Mouse (Mus musculus) midbrain, embryonic 14.5 days (tissue): ENCODE results near the gene Prkg1. TPM values are rescaled to one million over a fixed set of nuclear protein-coding genes. Genes with fewer than 3 reads are reported as not detected.
"Not testable (repeated sequence)": the region's sequence is repeated elsewhere in the genome, so short reads cannot be mapped to it uniquely, and the experiment has no call there.

Experiments used
- ATAC-seq: fragments of 200-750 bp; cut with Nextera tagmentation; 2 replicates; pipeline ENCODE4 v1.8.0; 2017; ENCODE audit warnings: moderate number of reproducible peaks, moderate library complexity; ENCODE audit not compliant: low FRiP score, low TSS enrichment
- DNase-seq: peaks from one replicate; pipeline ENCODE4 v3.0.0-alpha.2; 2015
- H3K27ac ChIP-seq: fragments of 300-500 bp; sonication (generic); replicated peaks from 2 replicates; pipeline ENCODE4 v1.5.1; 2014; ENCODE audit warnings: mild to moderate bottlenecking, low read depth, low read length, moderate library complexity
- H3K27me3 ChIP-seq: fragments of 300-500 bp; sonication (generic); 2 replicates; pipeline ENCODE4 v1.6.1; 2014; ENCODE audit warnings: low read length, control low read depth, mixed read lengths; ENCODE audit not compliant: control insufficient read depth, insufficient read depth
- H3K36me3 ChIP-seq: fragments of 300-500 bp; sonication (generic); 2 replicates; pipeline ENCODE4 v1.6.1; 2014; ENCODE audit warnings: low read length, control low read depth; ENCODE audit not compliant: control insufficient read depth, insufficient read depth
- H3K4me1 ChIP-seq: fragments of 300-500 bp; sonication (generic); 2 replicates; pipeline ENCODE4 v1.6.1; 2014; ENCODE audit warnings: mild to moderate bottlenecking, antibody characterized with exemption, low read length, control low read depth; ENCODE audit not compliant: control insufficient read depth, insufficient read depth
- H3K4me2 ChIP-seq: fragments of 300-500 bp; sonication (generic); 2 replicates; pipeline ENCODE4 v1.6.1; 2014; ENCODE audit warnings: mild to moderate bottlenecking, low read length, moderate library complexity
- H3K4me3 ChIP-seq: fragments of 300-500 bp; sonication (generic); replicated peaks from 2 replicates; pipeline ENCODE4 v1.5.1; 2014; ENCODE audit warnings: low read depth, low read length
- H3K9ac ChIP-seq: fragments of 300-500 bp; sonication (generic); replicated peaks from 2 replicates; pipeline ENCODE4 v1.6.1; 2014; ENCODE audit warnings: mild to moderate bottlenecking, low read length, moderate library complexity
- H3K9me3 ChIP-seq: fragments of 300-500 bp; sonication (generic); 2 replicates; pipeline ENCODE4 v1.6.1; 2016; ENCODE audit warnings: low read length, control low read depth, mixed read lengths; ENCODE audit not compliant: control insufficient read depth
- WGBS: fragments of 180-500 bp; shearing (Covaris S2); extraction: QIAGEN DNeasy Blood & Tissue Kit; methylation state at CpG from one replicate; pipeline ENCODE4 v1.1.7; 2014; 5-methylcytosine and 5-hydroxymethylcytosine counted together
- polyA plus RNA-seq: library from polyadenylated mRNA; unstranded; fragments of >200 nt; fragmentation: Nextera tagmentation; extraction: Ambion mirVana; gene quantifications from 2 replicates; pipeline ENCODE4 v1.2.1, GENCODE M21; 2014

Gene Prkg1
- polyA plus RNA-seq, 1 experiment from 2014 or later: 3.9 TPM

- peak; percentile 69 for DNase-seq
- not testable (repeated sequence) for H3K9me3 ChIP-seq, H3K27ac ChIP-seq, H3K4me1 ChIP-seq, ATAC-seq, H3K36me3 ChIP-seq, H3K27me3 ChIP-seq
- Histone ChIP-seq H3K4me3 (peak overlapping the region; percentile 41), H3K9ac (peak overlapping the region; percentile 43; the same call in 1 of the 2 replicates), H3K4me2 (peak overlapping the region; percentile 59)
- 1% methylated on average over 44 of the region's 44 CpGs for WGBS
Measured at GRCm38 (mm10) chr19:30539365-30539941, 1225.4 kb downstream of the Prkg1 start.

DNA sequence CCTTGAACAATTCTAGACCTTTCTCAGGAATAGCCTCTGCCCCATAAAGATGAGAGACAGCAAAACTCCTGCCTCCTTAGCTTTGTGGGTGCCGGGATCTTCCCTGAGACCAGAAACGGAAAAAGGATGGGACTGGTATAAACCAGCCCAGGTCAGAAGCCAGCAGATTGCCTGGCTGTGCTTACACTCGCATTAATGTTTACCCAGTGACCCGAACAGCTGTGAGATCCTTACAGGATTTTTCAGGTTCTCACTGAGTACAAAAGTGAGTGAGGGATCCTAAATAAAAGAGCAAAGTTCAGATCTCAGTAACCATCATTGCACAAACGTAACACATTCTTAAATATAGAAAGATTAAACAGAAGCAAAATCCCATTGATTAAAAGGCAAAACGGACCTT lies 1248.1 kb downstream of the Prkg1 start:
- ATAC-seq (no peak), DNase-seq (no peak)
- no peak overlapping the region for H3K9ac ChIP-seq
- H3K36me3 ChIP-seq: no peaks in the 10 kb centered on the region
- 82% methylated on average over 6 of the region's 6 CpGs for WGBS
- H3K4me3 ChIP-seq: no peak overlapping the region
- no peaks in the 10 kb centered on the region for H3K4me1 ChIP-seq
- no peak overlapping the region for H3K27ac ChIP-seq
- H3K4me2 ChIP-seq: no peak overlapping the region
- no peaks in the 10 kb centered on the region for H3K9me3 ChIP-seq
- no peaks in the 10 kb centered on the region for H3K27me3 ChIP-seq

Other genes with a start within 250 kb of the Prkg1 start
- not detected in 2 replicates for gene A1cf, start 103.7 kb upstream of the Prkg1 start, polyA plus RNA-seq